Mouse (Mus musculus) G1E (cell line): ENCODE results near the gene Trp53bp1. TPM values are rescaled to one million over a fixed set of nuclear protein-coding genes. Genes with fewer than 3 reads are reported as not detected.

Experiments
- ATAC-seq: 2 replicates; pipeline ENCODE4 v1.8.0; 2016; ENCODE audit warnings: mild to moderate bottlenecking; ENCODE audit not compliant: insufficient number of reproducible peaks, poor library complexity, low FRiP score, severe bottlenecking; ENCODE audit errors: extremely low read depth
- DNase-seq: peaks from one replicate; pipeline ENCODE4 v3.0.0; 2012; ENCODE audit warnings: low spot score
- H3K27me3 ChIP-seq: 2 replicates; pipeline ENCODE4 v1.6.1; 2012; ENCODE audit warnings: mild to moderate bottlenecking, low read length, inconsistent platforms; ENCODE audit not compliant: insufficient read depth
- H3K36me3 ChIP-seq: replicated peaks from 2 replicates; pipeline ENCODE3; 2012; ENCODE audit warnings: mild to moderate bottlenecking, inconsistent platforms
- H3K4me1 ChIP-seq: 2 replicates; pipeline ENCODE4 v1.6.1; 2012; ENCODE audit warnings: low read depth, low read length, inconsistent platforms, mixed read lengths; ENCODE audit not compliant: insufficient read depth
- H3K4me3 ChIP-seq: 2 replicates; pipeline ENCODE4 v1.5.1; 2012; ENCODE audit warnings: low read depth, mild to moderate bottlenecking, inconsistent platforms, low read length, moderate library complexity, mixed read lengths
- H3K9me3 ChIP-seq: replicated peaks from 2 replicates; pipeline ENCODE4 v1.6.1; 2012; ENCODE audit warnings: inconsistent platforms
- CTCF ChIP-seq: IDR thresholded peaks from 2 replicates; pipeline ENCODE4 v1.5.1; 2012; ENCODE audit warnings: low read depth, low read length, inconsistent platforms, mixed read lengths
- GATA1 ChIP-seq: IDR thresholded peaks from 2 replicates; pipeline ENCODE4 v1.6.1; 2012; ENCODE audit warnings: borderline replicate concordance, low read length, inconsistent platforms, mixed read lengths
- GATA2 ChIP-seq: IDR thresholded peaks from 2 replicates; pipeline ENCODE4 v1.6.1; 2012; ENCODE audit warnings: low read depth, low read length, inconsistent platforms, borderline replicate concordance
- POLR2AphosphoS5 ChIP-seq: IDR thresholded peaks from 2 replicates; pipeline ENCODE4 v1.6.1; 2012; ENCODE audit warnings: low read depth, low read length, inconsistent platforms; ENCODE audit not compliant: insufficient replicate concordance
- TAL1 ChIP-seq: conservative IDR thresholded peaks from 2 replicates; pipeline ENCODE4 v1.6.1; 2012; ENCODE audit warnings: low read depth, low read length, inconsistent platforms, mixed read lengths
- polyA plus RNA-seq: library from polyadenylated mRNA; stranded (reverse); fragments of >175 nt; gene quantifications from 2 replicates; pipeline ENCODE4 v1.2.3, GENCODE M21; 2012
- total RNA-seq, 2 experiments: library from RNA; stranded (forward) in 1 of 2; stranded (reverse) in 1 of 2; fragments of 200-1000 nt in 1 of 2; fragments of >200 nt in 1 of 2; fragmentation: Nextera tagmentation in 1 of 2; gene quantifications; 2 replicates each; pipeline ENCODE4 v1.2.3; 2014 to 2017

The Trp53bp1 gene
- total RNA-seq (2014; fragmentation: Nextera tagmentation) (41.1 and 44.1 TPM in 2 replicates), total RNA-seq (2017) (20.1 and 21.6 TPM in 2 replicates), polyA plus RNA-seq (16.2 and 25.9 TPM in 2 replicates)

DNA sequence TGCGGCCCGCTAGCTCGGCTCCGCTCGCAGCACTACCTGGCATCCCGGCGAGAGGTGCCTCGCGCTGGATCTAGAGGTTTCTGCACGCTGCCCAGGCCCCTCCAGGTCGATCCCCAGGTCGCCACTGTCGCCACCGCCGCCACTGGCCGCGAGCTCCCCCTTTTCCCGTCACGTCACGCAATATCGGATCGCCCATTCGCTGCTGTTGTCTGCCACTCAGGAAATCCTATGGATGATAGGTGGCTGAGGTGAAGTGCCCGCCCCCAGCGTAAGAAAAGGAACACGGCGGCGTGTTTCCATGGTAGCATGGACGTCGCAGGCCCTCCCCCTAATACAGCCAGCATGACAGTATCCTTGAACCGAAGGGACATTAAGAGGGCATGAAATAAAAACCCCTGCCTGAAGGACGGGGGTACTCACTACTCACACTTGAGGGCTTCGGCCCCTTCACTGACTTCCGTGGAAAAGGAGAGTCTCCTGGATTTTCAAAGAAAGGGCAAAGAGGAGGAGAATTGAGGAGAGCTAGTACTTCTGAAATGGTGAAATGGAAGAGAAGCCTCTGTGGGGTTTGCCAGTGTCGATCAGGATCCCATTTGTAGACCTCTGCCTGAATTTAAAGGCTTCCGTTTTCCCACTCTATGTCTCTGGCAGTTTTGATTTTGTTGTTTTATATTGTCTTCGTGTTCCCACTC is at the start of gene Trp53bp1:
Gene Trp53bp1, minus strand, starts transcription at position 172 of the 692 bp plus-strand sequence.
- peak within 1 kb of the TSS; percentile 91 for H3K4me3 ChIP-seq
- H3K9me3 ChIP-seq = no peaks in the 10 kb centered on the region
- peaks cover 30% of the 10 kb centered on the region for H3K36me3 ChIP-seq
- H3K27me3 ChIP-seq = no peaks in the 10 kb centered on the region
- DNase-seq (peak; percentile 93), ATAC-seq (peak; percentile 100)
- TF ChIP-seq POLR2AphosphoS5 (no peak), GATA1 (no peak), TAL1 (no peak), CTCF (no peak), GATA2 (no peak)
- H3K4me1 ChIP-seq = peaks cover 33% of the 10 kb centered on the region

DNA sequence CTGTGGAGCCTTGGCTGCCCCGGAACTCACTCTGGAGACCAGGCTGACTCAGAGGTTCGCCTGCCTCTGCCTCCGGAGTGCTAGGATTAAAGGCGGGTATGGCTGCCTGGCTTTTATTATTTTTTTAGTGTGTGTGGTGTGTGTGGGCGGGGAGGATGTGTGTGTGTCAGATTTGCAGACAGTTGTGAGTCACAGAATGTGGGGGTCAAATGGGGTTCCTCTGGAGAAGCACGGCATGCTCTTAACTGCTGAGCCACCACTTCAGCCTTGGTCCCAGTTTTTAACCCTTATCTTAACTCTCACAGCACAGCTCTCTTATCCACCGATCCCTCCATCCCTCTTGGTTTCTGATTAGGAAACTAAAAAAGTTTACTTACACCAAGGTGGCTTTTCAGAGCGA is 45.1 kb upstream of the Trp53bp1 start:
- Histone ChIP-seq H3K9me3 (no peaks in the 10 kb centered on the region), H3K27me3 (no peaks in the 10 kb centered on the region), H3K36me3 (no peaks in the 10 kb centered on the region), H3K4me1 (no peaks in the 10 kb centered on the region), H3K4me3 (no peak overlapping the region)
- no peak for ATAC-seq
- no peak for DNase-seq
- TF ChIP-seq CTCF (no peak), GATA2 (no peak), TAL1 (no peak), POLR2AphosphoS5 (no peak), GATA1 (no peak)

DNA sequence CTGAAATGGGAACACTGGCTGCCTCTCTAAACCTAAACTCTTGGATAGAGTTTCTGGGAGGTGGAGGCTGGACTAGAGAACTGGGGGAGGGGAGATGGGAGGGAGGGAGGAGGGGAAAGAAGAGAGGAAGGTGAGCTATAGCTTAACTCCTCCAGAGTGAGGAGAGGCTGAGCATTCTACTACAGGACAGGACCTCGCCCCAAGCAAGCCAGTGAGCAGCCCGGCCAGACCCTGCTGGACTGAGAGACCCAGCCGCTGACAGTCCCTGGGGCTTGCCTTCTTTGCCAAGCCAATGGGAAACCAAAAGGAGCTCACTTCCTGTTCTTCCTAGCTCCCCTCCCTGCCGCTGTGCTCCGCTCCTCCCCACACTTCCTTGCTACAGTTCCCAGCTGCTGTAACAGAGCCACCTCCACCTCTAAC is 37.8 kb upstream of the Trp53bp1 start:
- DNase-seq (no peak), ATAC-seq (no peak)
- H3K9me3 ChIP-seq = no peaks in the 10 kb centered on the region
- no peak overlapping the region for H3K4me3 ChIP-seq
- H3K36me3 ChIP-seq = no peaks in the 10 kb centered on the region
- peaks cover 32% of the 10 kb centered on the region for H3K27me3 ChIP-seq
- peaks cover 10% of the 10 kb centered on the region for H3K4me1 ChIP-seq
- TF ChIP-seq TAL1 = no peak
- TF ChIP-seq CTCF = no peak
- TF ChIP-seq GATA1 = no peak
- TF ChIP-seq GATA2 = no peak
- TF ChIP-seq POLR2AphosphoS5 = no peak

DNA sequence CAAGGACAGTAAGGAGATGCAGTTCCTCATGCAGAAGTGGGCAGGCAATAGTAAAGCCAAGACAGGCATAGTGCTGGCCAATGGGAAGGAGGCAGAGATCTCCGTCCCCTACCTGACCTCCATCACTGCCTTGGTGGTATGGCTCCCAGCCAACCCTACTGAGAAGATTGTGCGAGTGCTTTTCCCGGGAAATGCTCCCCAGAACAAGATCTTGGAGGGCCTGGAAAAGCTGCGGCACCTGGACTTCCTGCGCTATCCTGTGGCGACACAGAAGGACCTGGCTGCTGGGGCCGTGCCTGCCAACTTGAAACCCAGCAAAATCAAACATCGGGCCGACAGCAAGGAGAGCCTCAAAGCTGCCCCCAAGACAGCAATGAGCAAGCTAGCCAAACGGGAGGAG is 28.8 kb upstream of the Trp53bp1 start:
- H3K9me3 ChIP-seq = no peaks in the 10 kb centered on the region
- no peak overlapping the region for H3K4me3 ChIP-seq
- ATAC-seq = no peak
- peaks cover 3% of the 10 kb centered on the region for H3K36me3 ChIP-seq
- TF ChIP-seq GATA2 (no peak), GATA1 (no peak), CTCF (no peak), TAL1 (no peak), POLR2AphosphoS5 (no peak)
- no peak for DNase-seq
- H3K4me1 ChIP-seq = peaks cover 40% of the 10 kb centered on the region
- peaks cover 64% of the 10 kb centered on the region for H3K27me3 ChIP-seq

DNA sequence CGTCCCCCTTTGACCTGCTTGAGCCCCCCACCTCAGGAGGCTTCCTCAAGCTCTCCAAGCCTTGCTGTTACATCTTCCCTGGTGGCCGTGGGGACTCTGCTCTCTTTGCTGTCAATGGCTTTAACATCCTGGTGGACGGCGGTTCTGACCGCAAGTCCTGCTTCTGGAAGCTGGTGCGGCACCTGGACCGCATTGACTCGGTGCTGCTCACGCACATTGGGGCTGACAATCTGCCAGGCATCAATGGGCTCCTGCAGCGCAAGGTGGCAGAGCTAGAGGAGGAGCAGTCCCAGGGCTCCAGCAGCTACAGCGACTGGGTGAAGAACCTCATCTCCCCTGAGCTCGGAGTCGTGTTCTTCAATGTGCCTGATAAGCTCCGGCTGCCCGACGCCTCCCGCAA is 28.3 kb upstream of the Trp53bp1 start:
- no peak for TF ChIP-seq GATA2
- TF ChIP-seq POLR2AphosphoS5 = no peak
- TF ChIP-seq CTCF = no peak
- no peak for TF ChIP-seq TAL1
- TF ChIP-seq GATA1 = no peak
- peaks cover 46% of the 10 kb centered on the region for H3K4me1 ChIP-seq
- H3K9me3 ChIP-seq = no peaks in the 10 kb centered on the region
- DNase-seq (no peak), ATAC-seq (no peak)
- H3K36me3 ChIP-seq = peaks cover 3% of the 10 kb centered on the region
- peaks cover 62% of the 10 kb centered on the region for H3K27me3 ChIP-seq
- no peak overlapping the region for H3K4me3 ChIP-seq

DNA sequence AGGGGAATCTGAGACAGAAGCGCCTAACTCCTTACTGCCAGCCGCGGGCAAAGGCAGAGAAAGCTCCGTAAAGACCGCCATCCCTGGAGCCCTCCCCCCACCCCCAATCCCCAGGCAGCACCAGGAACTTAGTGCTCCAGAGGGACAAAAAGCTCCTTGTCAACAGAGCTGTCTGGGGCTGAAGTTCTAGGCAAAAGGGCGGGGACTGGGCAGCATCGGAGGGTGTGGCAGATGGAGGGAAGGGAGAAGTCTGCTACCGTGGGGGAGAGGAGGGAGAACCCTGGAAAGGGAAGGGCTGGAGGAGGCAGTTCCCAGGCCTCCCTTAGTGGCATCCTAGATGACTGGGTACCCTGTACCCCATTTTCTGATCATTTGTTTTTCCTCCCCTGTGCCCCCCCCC is 26.9 kb upstream of the Trp53bp1 start:
- Histone ChIP-seq H3K36me3 (peaks cover 3% of the 10 kb centered on the region), H3K27me3 (peaks cover 58% of the 10 kb centered on the region), H3K9me3 (no peaks in the 10 kb centered on the region), H3K4me3 (no peak overlapping the region), H3K4me1 (peaks cover 51% of the 10 kb centered on the region)
- ATAC-seq = no peak
- TF ChIP-seq GATA1 (no peak), GATA2 (no peak), TAL1 (no peak), CTCF (no peak), POLR2AphosphoS5 (no peak)
- no peak for DNase-seq
